Mouse (Mus musculus) hindbrain, embryonic 11.5 days (tissue): ENCODE results near the gene Gm7029. TPM values are rescaled to one million over a fixed set of nuclear protein-coding genes. Genes with fewer than 3 reads are reported as not detected.
"Not testable (repeated sequence)": the region's sequence is repeated elsewhere in the genome, so short reads cannot be mapped to it uniquely, and the experiment has no call there.

Experiments
- ATAC-seq: fragments of 200-750 bp; cut with Nextera tagmentation; 2 replicates; pipeline ENCODE4 v1.8.0; 2017; ENCODE audit warnings: mild to moderate bottlenecking, moderate TSS enrichment, moderate library complexity; ENCODE audit not compliant: low FRiP score
- DNase-seq: peaks from one replicate; pipeline ENCODE4 v3.0.0-alpha.2; 2015; ENCODE audit warnings: low spot score
- H3K27ac ChIP-seq: fragments of 300-500 bp; sonication (generic); 2 replicates; pipeline ENCODE4 v1.5.1; 2014; ENCODE audit warnings: mild to moderate bottlenecking, low read depth, low read length
- H3K27me3 ChIP-seq: fragments of 300-500 bp; sonication (generic); 2 replicates; pipeline ENCODE4 v1.6.1; 2014; ENCODE audit warnings: mild to moderate bottlenecking, low read length, moderate library complexity, mixed read lengths; ENCODE audit not compliant: control insufficient read depth, insufficient read depth
- H3K36me3 ChIP-seq: fragments of 300-500 bp; sonication (generic); 2 replicates; pipeline ENCODE4 v1.6.1; 2014; ENCODE audit warnings: mild to moderate bottlenecking, low read length, moderate library complexity, mixed read lengths; ENCODE audit not compliant: control insufficient read depth, insufficient read depth
- H3K4me1 ChIP-seq: fragments of 300-500 bp; sonication (generic); replicated peaks from 2 replicates; pipeline ENCODE4 v1.6.1; 2014; ENCODE audit warnings: low read length, mixed read lengths; ENCODE audit not compliant: control insufficient read depth, insufficient read depth
- H3K4me2 ChIP-seq: fragments of 300-500 bp; sonication (generic); replicated peaks from 2 replicates; pipeline ENCODE4 v1.6.1; 2014; ENCODE audit warnings: mild to moderate bottlenecking, low read depth, low read length
- H3K4me3 ChIP-seq: fragments of 300-500 bp; sonication (generic); 2 replicates; pipeline ENCODE4 v1.5.1; 2014; ENCODE audit warnings: low read depth, low read length
- H3K9ac ChIP-seq: fragments of 300-500 bp; sonication (generic); 2 replicates; pipeline ENCODE4 v1.6.1; 2014; ENCODE audit warnings: low read depth, low read length
- H3K9me3 ChIP-seq: fragments of 300-500 bp; sonication (generic); 2 replicates; pipeline ENCODE4 v1.6.1; 2016; ENCODE audit warnings: low read length; ENCODE audit not compliant: control insufficient read depth
- WGBS: fragments of 180-500 bp; shearing (Covaris S2); extraction: QIAGEN DNeasy Blood & Tissue Kit; methylation state at CpG from one replicate; pipeline ENCODE4 v1.1.7; 2014; 5-methylcytosine and 5-hydroxymethylcytosine counted together
- polyA plus RNA-seq: library from polyadenylated mRNA; unstranded; fragments of >200 nt; fragmentation: Nextera tagmentation; extraction: Ambion mirVana; gene quantifications from 2 replicates; pipeline ENCODE4 v1.2.1, GENCODE M21; 2014

Gm7029 gene
- polyA plus RNA-seq, 1 experiment from 2014 or later = not detected

DNA sequence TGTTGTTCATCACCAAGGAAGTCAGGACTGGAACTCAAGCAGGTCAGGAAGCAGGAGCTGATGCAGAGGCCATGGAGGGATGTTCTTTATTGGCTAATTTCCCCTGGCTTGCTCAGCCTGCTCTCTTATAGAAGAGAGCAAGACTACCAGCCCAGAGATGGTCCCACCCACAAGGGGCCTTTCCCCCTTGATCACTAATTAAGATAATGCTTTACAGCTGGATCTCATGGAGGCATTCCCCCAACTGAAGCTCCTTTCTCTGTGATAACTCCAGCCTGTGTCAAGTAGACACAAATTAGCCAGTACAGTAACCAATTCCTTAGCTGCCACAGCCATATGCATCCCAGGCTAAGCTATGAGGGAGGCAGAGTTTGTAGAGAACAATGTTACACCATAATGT, 14.6 kb downstream of the Gm7029 start:
- not testable (repeated sequence) for DNase-seq, H3K9ac ChIP-seq, H3K4me1 ChIP-seq, H3K4me3 ChIP-seq, H3K4me2 ChIP-seq, H3K9me3 ChIP-seq, H3K27me3 ChIP-seq, H3K36me3 ChIP-seq, H3K27ac ChIP-seq, ATAC-seq

GRCm38 (mm10) chr17:33889941-33890532, 16.4 kb downstream of the Gm7029 start:
- H3K36me3 ChIP-seq, H3K27me3 ChIP-seq, H3K9me3 ChIP-seq, H3K4me1 ChIP-seq, DNase-seq, ATAC-seq: not testable (repeated sequence)
- peak overlapping the region; percentile 67 for H3K27ac ChIP-seq
- peak overlapping the region; percentile 59 for H3K4me3 ChIP-seq
- under 1% methylated on average over 39 of the region's 44 CpGs for WGBS
- H3K4me2 ChIP-seq = peak overlapping the region; percentile 55
- H3K9ac ChIP-seq = peak overlapping the region; percentile 62

DNA sequence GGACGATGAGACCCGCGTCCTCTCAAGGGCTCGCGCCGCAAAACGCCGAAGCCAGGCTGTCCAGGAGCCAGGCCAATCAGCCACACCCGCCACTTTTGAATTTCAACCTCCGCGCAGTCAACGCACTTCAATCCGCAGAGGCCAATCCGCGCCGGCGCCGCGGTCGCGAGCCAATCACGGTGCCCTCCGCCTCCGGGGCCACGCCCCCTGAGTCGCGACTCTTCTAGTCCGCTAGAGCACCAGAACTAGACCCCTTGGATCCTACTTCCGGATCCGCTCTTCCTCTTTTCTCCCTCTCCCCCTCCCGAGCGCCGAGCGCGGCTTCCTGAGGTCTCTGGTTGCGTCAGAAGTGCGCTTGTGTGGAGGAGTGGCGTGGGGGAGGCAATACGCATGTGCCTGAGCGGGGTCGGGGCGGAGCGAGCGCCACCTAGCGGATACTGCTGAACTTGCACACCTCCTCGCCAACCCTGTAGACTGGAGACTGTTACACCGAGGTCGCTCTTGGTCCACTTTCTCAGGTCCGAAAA, 17.0 kb downstream of the Gm7029 start, which contains the start of gene Kifc1:
Gene Kifc1 (minus strand): TSS at position 129 of the 527 bp plus-strand sequence.
- under 1% methylated on average over 49 of the region's 49 CpGs for WGBS
- Histone ChIP-seq H3K36me3 (no peaks in the 10 kb centered on the region), H3K9me3 (no peaks in the 10 kb centered on the region), H3K4me1 (no peaks in the 10 kb centered on the region), H3K27ac (peak within 1 kb of the TSS; percentile 67), H3K4me2 (peak within 1 kb of the TSS; percentile 55), H3K27me3 (no peaks in the 10 kb centered on the region), H3K4me3 (peak within 1 kb of the TSS; percentile 59), H3K9ac (peak within 1 kb of the TSS; percentile 62)
- ATAC-seq (peak; percentile 98), DNase-seq (peak; percentile 99)

GRCm38 (mm10) chr17:33891357-33891756, 17.7 kb downstream of the Gm7029 start:
- no peak overlapping the region for H3K4me3 ChIP-seq
- H3K36me3 ChIP-seq = no peaks in the 10 kb centered on the region
- no peak overlapping the region for H3K27ac ChIP-seq
- WGBS = 80% methylated on average over 2 of the region's 2 CpGs
- no peak overlapping the region for H3K9ac ChIP-seq
- no peaks in the 10 kb centered on the region for H3K27me3 ChIP-seq
- no peak for ATAC-seq
- H3K4me1 ChIP-seq = no peaks in the 10 kb centered on the region
- H3K9me3 ChIP-seq = no peaks in the 10 kb centered on the region
- DNase-seq = no peak
- H3K4me2 ChIP-seq = no peak overlapping the region

- 66% methylated on average over 6 of the region's 6 CpGs for WGBS
These were observed 18.3 kb downstream of the Gm7029 start for GRCm38 (mm10) chr17:33891892-33892291.

GRCm38 (mm10) chr17:33892429-33892828, 18.8 kb downstream of the Gm7029 start:
- no peak for ATAC-seq
- Histone ChIP-seq H3K4me2 (no peak overlapping the region), H3K4me3 (no peak overlapping the region), H3K4me1 (no peaks in the 10 kb centered on the region), H3K27ac (no peak overlapping the region), H3K9me3 (no peaks in the 10 kb centered on the region), H3K9ac (no peak overlapping the region), H3K27me3 (no peaks in the 10 kb centered on the region), H3K36me3 (no peaks in the 10 kb centered on the region)
- 24% methylated on average over 7 of the region's 7 CpGs for WGBS
- no peak for DNase-seq

More at GRCm38 (mm10) chr17:33891892-33892291, 18.3 kb downstream of the Gm7029 start:
- H3K4me3 ChIP-seq, ATAC-seq, H3K27ac ChIP-seq, DNase-seq, H3K27me3 ChIP-seq, H3K36me3 ChIP-seq, H3K4me2 ChIP-seq, H3K4me1 ChIP-seq, H3K9me3 ChIP-seq, H3K9ac ChIP-seq: not testable (repeated sequence)

- ATAC-seq, H3K9ac ChIP-seq, H3K36me3 ChIP-seq, H3K27me3 ChIP-seq, H3K4me2 ChIP-seq, H3K4me3 ChIP-seq, H3K4me1 ChIP-seq, H3K9me3 ChIP-seq, DNase-seq, H3K27ac ChIP-seq: not testable (repeated sequence)
- WGBS = 72% methylated on average over 4 of the region's 4 CpGs
These were observed 19.4 kb downstream of the Gm7029 start for GRCm38 (mm10) chr17:33893011-33893410.

GRCm38 (mm10) chr17:33897114-33897794, 23.6 kb downstream of the Gm7029 start:
- no peak overlapping the region for H3K4me3 ChIP-seq
- ATAC-seq (no peak), DNase-seq (peak; percentile 78)
- no peaks in the 10 kb centered on the region for H3K27me3 ChIP-seq
- no peaks in the 10 kb centered on the region for H3K36me3 ChIP-seq
- no peaks in the 10 kb centered on the region for H3K9me3 ChIP-seq
- 43% methylated on average over 6 of the region's 6 CpGs for WGBS
- no peaks in the 10 kb centered on the region for H3K4me1 ChIP-seq
- H3K9ac ChIP-seq = no peak overlapping the region
- no peak overlapping the region for H3K4me2 ChIP-seq
- H3K27ac ChIP-seq = no peak overlapping the region

DNA sequence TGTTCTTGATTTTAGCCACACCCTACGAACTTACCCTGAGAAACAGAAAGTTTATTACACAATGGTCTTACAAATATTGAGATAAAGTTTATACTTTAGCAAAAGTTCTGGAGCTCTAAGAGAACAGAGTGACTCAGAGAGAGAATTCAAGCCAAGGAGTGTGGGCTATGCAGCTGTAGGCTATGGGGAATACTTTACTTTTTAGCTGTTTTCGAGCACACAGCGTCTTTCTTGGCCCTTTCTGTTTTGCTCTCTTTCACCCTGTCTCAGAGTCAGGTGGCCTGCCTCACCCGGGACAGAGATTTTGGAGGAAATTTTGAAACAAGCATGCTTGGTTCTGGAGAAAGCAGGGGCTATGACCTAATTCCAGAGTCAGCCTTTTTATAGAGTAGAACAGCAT, 24.6 kb downstream of the Gm7029 start:
- H3K4me2 ChIP-seq, H3K27me3 ChIP-seq, ATAC-seq, H3K4me3 ChIP-seq, H3K4me1 ChIP-seq, H3K27ac ChIP-seq, DNase-seq, H3K36me3 ChIP-seq, H3K9ac ChIP-seq, H3K9me3 ChIP-seq: not testable (repeated sequence)
- 91% methylated on average over 4 of the region's 4 CpGs for WGBS
